Mouse (Mus musculus): ENCODE data around the gene Mmaa. TPM values are rescaled to one million over a fixed set of nuclear protein-coding genes. Genes with fewer than 3 reads are reported as not detected.

Gene Mmaa
- 6.9 and 8.8 TPM in 2 replicates for polyA plus RNA-seq (2015; fragmentation: Nextera tagmentation; extraction: Ambion mirVana)

GRCm38 (mm10) chr8:79294610-79295275 lies at the start of gene Mmaa:
Mmaa (minus strand) TSS chr8:79294937.
- DNase-seq (ENCODE audit: low spot score) = peak; percentile 99

GRCm38 (mm10) chr8:79341236-79341635 lies 46.5 kb upstream of the Mmaa start:
- DNase-seq (ENCODE audit: low spot score) = no peak

GRCm38 (mm10) chr8:79339555-79339954 lies 44.8 kb upstream of the Mmaa start:
- peak; percentile 13 for DNase-seq (ENCODE audit: low spot score)

- DNase-seq (ENCODE audit: low spot score) = no peak
Observed at GRCm38 (mm10) chr8:79338619-79339018, 43.9 kb upstream of the Mmaa start.

GRCm38 (mm10) chr8:79332109-79332900 lies 37.6 kb upstream of the Mmaa start:
- no peak for DNase-seq (ENCODE audit: low spot score)

- DNase-seq (ENCODE audit: low spot score) = no peak
Observed at GRCm38 (mm10) chr8:79331571-79331970, 36.8 kb upstream of the Mmaa start.

- DNase-seq (ENCODE audit: low spot score) = no peak
Observed at GRCm38 (mm10) chr8:79331017-79331416, 36.3 kb upstream of the Mmaa start.

- no peak for DNase-seq (ENCODE audit: low spot score)
Observed at GRCm38 (mm10) chr8:79329735-79330134, 35.0 kb upstream of the Mmaa start.

- DNase-seq (ENCODE audit: low spot score) = no peak
Observed at GRCm38 (mm10) chr8:79329182-79329581, 34.4 kb upstream of the Mmaa start.

GRCm38 (mm10) chr8:79325510-79325909 lies 30.8 kb upstream of the Mmaa start:
- DNase-seq (ENCODE audit: low spot score) = no peak

- DNase-seq (ENCODE audit: low spot score) = no peak
Observed at GRCm38 (mm10) chr8:79324928-79325327, 30.2 kb upstream of the Mmaa start.

- DNase-seq (ENCODE audit: low spot score) = no peak
Observed at GRCm38 (mm10) chr8:79324036-79324435, 29.3 kb upstream of the Mmaa start.

- no peak for DNase-seq (ENCODE audit: low spot score)
Observed at GRCm38 (mm10) chr8:79323121-79323520, 28.4 kb upstream of the Mmaa start.

- peak; percentile 13 for DNase-seq (ENCODE audit: low spot score)
Observed at GRCm38 (mm10) chr8:79310801-79311200, 16.1 kb upstream of the Mmaa start.

- no peak for DNase-seq (ENCODE audit: low spot score)
Observed at GRCm38 (mm10) chr8:79305941-79306340, 11.2 kb upstream of the Mmaa start.

- DNase-seq (ENCODE audit: low spot score) = no peak
Observed at GRCm38 (mm10) chr8:79301548-79301947, 6.8 kb upstream of the Mmaa start.

- DNase-seq (ENCODE audit: low spot score) = no peak
Observed at GRCm38 (mm10) chr8:79299704-79300103, 5.0 kb upstream of the Mmaa start.

- peak; percentile 24 for DNase-seq (ENCODE audit: low spot score)
Observed at GRCm38 (mm10) chr8:79297763-79298162, 3.0 kb upstream of the Mmaa start.

GRCm38 (mm10) chr8:79295276-79296105 lies 754 bp upstream of the Mmaa start:
- DNase-seq (ENCODE audit: low spot score) = no peak

- DNase-seq (ENCODE audit: low spot score) = no peak
Observed at GRCm38 (mm10) chr8:79293841-79294240, 896 bp downstream of the Mmaa start.

GRCm38 (mm10) chr8:79292712-79293264 lies 1.9 kb downstream of the Mmaa start:
- no peak for DNase-seq (ENCODE audit: low spot score)

Data from thymus, postnatal 0 days (tissue).